Mouse (Mus musculus) heart, postnatal 0 days (tissue): Measurements from ENCODE around the gene Ppp2r3a.

ENCODE experiments used
- CTCF ChIP-seq: IDR thresholded peaks from 2 replicates; pipeline ENCODE4 v1.5.1; 2016; ENCODE audit warnings: antibody characterized with exemption, control low read depth, low read depth
- EP300 ChIP-seq: IDR thresholded peaks from 2 replicates; pipeline ENCODE4 v1.6.1; 2016; ENCODE audit warnings: antibody characterized with exemption, low read depth

DNA sequence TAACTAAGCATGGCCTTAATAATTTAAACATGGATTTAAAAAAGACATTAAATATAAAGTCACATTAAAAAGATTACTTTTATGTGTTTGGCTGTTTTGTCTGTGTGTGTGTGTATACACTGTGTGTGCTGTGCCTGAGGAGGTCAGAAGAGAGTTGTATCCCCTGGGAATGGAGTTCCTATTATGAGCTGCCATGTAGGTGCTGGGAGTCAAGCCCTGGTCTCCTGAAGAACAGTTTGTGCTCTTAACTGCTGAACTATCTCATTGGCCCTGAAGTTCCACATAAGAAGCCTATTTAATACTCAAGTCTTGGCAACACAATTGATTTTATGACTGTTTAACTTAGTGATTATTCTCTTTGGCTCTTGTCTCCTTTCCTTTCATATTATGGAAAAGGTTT is 174.1 kb downstream of the Ppp2r3a start:
- TF ChIP-seq CTCF (no peak), EP300 (no peak)
